ENCODE assay signal across 8 mouse cellular contexts in genomic region chr1:55226011-55226857, GRCm38 (mm10). TPM values are rescaled to one million over a fixed set of nuclear protein-coding genes. Genes with fewer than 3 reads are reported as not detected.
DNase-seq lines count a peak whose midpoint lies in the region.

Gene Rftn2, minus strand, starts transcription at chr1:55226782.

- no peaks in the 10 kb centered on the region for H3K9me3 ChIP-seq in forebrain, embryonic 10.5 days
- no peaks in the 10 kb centered on the region for H3K9me3 ChIP-seq in midbrain, embryonic 10.5 days (replicated peaks)

- DNase-seq in B cell, adult 2 months: peak; percentile 24 to 30
- peak; percentile 82 for DNase-seq in NIH3T3 (ENCODE audit: low read depth)
- DNase-seq in forebrain, embryonic 10.5 days (ENCODE audit: extremely low spot score, low spot score): peak; percentile 55
- peak; percentile 45 for DNase-seq in heart, postnatal 4 days
- DNase-seq in left cerebral cortex, postnatal 25 days (ENCODE audit: low spot score in 2 of 2): no peak
- peak; percentile 59 for DNase-seq in midbrain, embryonic 10.5 days (ENCODE audit: low spot score)
- no peak for DNase-seq in ovary, adult 18-20 months (ENCODE audit: low spot score)
- DNase-seq in thymus, adult 18-20 months: no peak

- H3K36me3 ChIP-seq in forebrain, embryonic 10.5 days (replicated peaks): no peaks in the 10 kb centered on the region
- H3K36me3 ChIP-seq in midbrain, embryonic 10.5 days: no peaks in the 10 kb centered on the region

- peaks cover 38% of the 10 kb centered on the region for H3K4me1 ChIP-seq in forebrain, embryonic 10.5 days
- H3K4me1 ChIP-seq in midbrain, embryonic 10.5 days: peaks cover 19% of the 10 kb centered on the region

- intact Hi-C loops in left cerebral cortex, postnatal 25 days (cut with DNase I): loop anchor here (5.0 kb wide), 1 partner anchor 34 kb away; no protein-coding TSS in a partner anchor

- peak within 1 kb of the TSS; percentile 56 for H3K4me3 ChIP-seq in forebrain, embryonic 10.5 days
- peak within 1 kb of the TSS; percentile 58 for H3K4me3 ChIP-seq in midbrain, embryonic 10.5 days

- WGBS in forebrain, embryonic 10.5 days: 1% methylated on average over 26 of the region's 26 CpGs
- WGBS in midbrain, embryonic 10.5 days: 1% methylated on average over 26 of the region's 26 CpGs

- H3K27me3 ChIP-seq in forebrain, embryonic 10.5 days (ENCODE audit: poor library complexity, severe bottlenecking): peaks cover 19% of the 10 kb centered on the region
- peaks cover 26% of the 10 kb centered on the region for H3K27me3 ChIP-seq in midbrain, embryonic 10.5 days (ENCODE audit: low read depth, poor library complexity, severe bottlenecking)

- peak within 1 kb of the TSS; percentile 81 for H3K27ac ChIP-seq in forebrain, embryonic 10.5 days
- peak within 1 kb of the TSS; percentile 76 for H3K27ac ChIP-seq in midbrain, embryonic 10.5 days (replicated peaks)

RNA-seq across cellular contexts. Expression of gene Rftn2, which starts in this region (rescaled TPM):
- 5.2 and 6.2 TPM in 2 replicates for polyA plus RNA-seq in forebrain, embryonic 10.5 days (2016; fragmentation: Nextera tagmentation; extraction: Ambion mirVana)
- total RNA-seq in heart, postnatal 4 days (2021): 10 to 100 TPM; 13.7 to 15.0 TPM
- 10 to 100 TPM; 20.6 to 21.7 TPM for total RNA-seq in left cerebral cortex, postnatal 25 days (2021)
- 5.8 TPM in 2 replicates for polyA plus RNA-seq in midbrain, embryonic 10.5 days (2016; fragmentation: Nextera tagmentation; extraction: Ambion mirVana)

Comparison
In these comparisons a context has a peak if more than half of its experiments do, and no peak if none do; other contexts are left out.
1. DNase-seq: peak in B cell, adult 2 months (2 of 2), NIH3T3 (single experiment), forebrain, embryonic 10.5 days (single experiment), heart, postnatal 4 days (single experiment) and midbrain, embryonic 10.5 days (single experiment); none in left cerebral cortex, postnatal 25 days (0 of 2), ovary, adult 18-20 months (single experiment) and thymus, adult 18-20 months (0 of 2).